Mouse (Mus musculus) natural killer cell, adult 2 months (primary cell): ENCODE results near the gene Gm21904.
"Not testable (repeated sequence)": the region's sequence is repeated elsewhere in the genome, so short reads cannot be mapped to it uniquely, and the experiment has no call there.

Experiments used
- DNase-seq, 2 experiments: peaks; one replicate each; pipeline ENCODE4 v3.0.0; 2022; ENCODE audit warnings: low spot score in 2 of 2

The Gm21904 gene

DNA sequence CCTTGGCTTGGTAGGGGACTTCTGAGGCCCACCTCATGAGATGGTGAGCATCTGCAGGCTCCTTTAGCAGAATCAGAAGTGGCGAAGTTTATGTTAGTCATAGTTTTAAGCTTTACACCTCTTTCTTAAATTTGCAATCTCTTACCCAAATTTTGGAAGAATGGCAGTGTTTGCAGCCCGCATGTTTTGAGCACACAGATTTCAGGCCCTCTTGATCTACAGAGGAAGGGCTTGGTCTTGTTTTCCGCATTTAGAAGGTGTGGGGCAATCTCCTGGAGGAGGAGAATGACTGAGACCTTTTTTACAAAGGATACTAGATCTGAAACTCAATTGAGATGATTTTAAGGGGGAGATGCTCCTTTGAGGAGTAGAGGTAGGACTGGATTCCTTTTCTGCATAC is at the start of gene Gm21904:
TSS of gene Gm21904 (minus strand) at position 101 of the 400 bp plus-strand sequence.
- DNase-seq = not testable (repeated sequence)

DNA sequence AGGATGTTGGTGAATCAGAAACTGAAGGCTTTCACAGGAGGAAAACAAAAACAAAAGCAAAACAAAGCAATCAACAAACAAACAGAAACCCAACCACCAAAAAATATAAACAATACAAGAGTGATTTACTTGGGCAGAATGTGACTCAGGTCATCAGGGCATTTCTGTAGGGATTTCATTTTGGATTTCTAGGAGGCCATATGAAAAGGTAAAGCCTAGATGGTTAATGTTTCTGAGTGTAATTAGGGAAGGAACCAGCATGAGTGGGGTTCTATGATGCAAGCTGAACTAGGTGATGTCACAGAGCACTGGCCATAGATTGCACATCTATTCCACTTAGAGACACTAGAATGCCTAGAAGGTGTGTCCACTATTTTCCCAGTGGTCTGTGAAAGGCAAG is 28.4 kb upstream of the Gm21904 start, which contains the start of the genes Gm20772 and Gm20831:
TSS of gene Gm20772 (plus strand) at position 301 of the 400 bp plus-strand sequence.
TSS of gene Gm20831 (plus strand) at position 301 of the 400 bp plus-strand sequence.
- DNase-seq = not testable (repeated sequence)
